Mouse (Mus musculus) embryonic facial prominence, embryonic 14.5 days (tissue): ENCODE measurements around the gene Phtf2. TPM values are rescaled to one million over a fixed set of nuclear protein-coding genes. Genes with fewer than 3 reads are reported as not detected.
"Not testable (repeated sequence)": the region's sequence is repeated elsewhere in the genome, so short reads cannot be mapped to it uniquely, and the experiment has no call there.

Experiments
- ATAC-seq: fragments of 200-750 bp; cut with Nextera tagmentation; 2 replicates; pipeline ENCODE4 v1.8.0; 2017; ENCODE audit warnings: low read depth, moderate number of reproducible peaks, moderate TSS enrichment
- DNase-seq: peaks from one replicate; pipeline ENCODE4 v3.0.0-alpha.2; 2015; ENCODE audit warnings: low spot score
- H3K27ac ChIP-seq: fragments of 300-500 bp; sonication (generic); replicated peaks from 2 replicates; pipeline ENCODE4 v1.5.1; 2014; ENCODE audit warnings: low read depth, mild to moderate bottlenecking, low read length, moderate library complexity
- H3K27me3 ChIP-seq: fragments of 300-500 bp; sonication (generic); replicated peaks from 2 replicates; pipeline ENCODE4 v1.6.1; 2014; ENCODE audit warnings: low read length; ENCODE audit not compliant: control insufficient read depth, insufficient read depth
- H3K36me3 ChIP-seq: fragments of 300-500 bp; sonication (generic); 2 replicates; pipeline ENCODE4 v1.6.1; 2014; ENCODE audit warnings: low read length, mixed read lengths; ENCODE audit not compliant: control insufficient read depth, insufficient read depth
- H3K4me1 ChIP-seq: fragments of 300-500 bp; sonication (generic); 2 replicates; pipeline ENCODE4 v1.6.1; 2014; ENCODE audit warnings: antibody characterized with exemption, low read length; ENCODE audit not compliant: control insufficient read depth, insufficient read depth
- H3K4me2 ChIP-seq: fragments of 300-500 bp; sonication (generic); 2 replicates; pipeline ENCODE4 v1.6.1; 2014; ENCODE audit warnings: low read depth, mild to moderate bottlenecking, low read length, moderate library complexity, mixed read lengths
- H3K4me3 ChIP-seq: fragments of 300-500 bp; sonication (generic); 2 replicates; pipeline ENCODE4 v1.5.1; 2014; ENCODE audit warnings: low read depth, mild to moderate bottlenecking, low read length
- H3K9ac ChIP-seq: fragments of 300-500 bp; sonication (generic); 2 replicates; pipeline ENCODE4 v1.6.1; 2014; ENCODE audit warnings: low read depth, mild to moderate bottlenecking, low read length, moderate library complexity, mixed read lengths
- H3K9me3 ChIP-seq: fragments of 300-500 bp; sonication (generic); 2 replicates; pipeline ENCODE4 v1.6.1; 2016; ENCODE audit warnings: low read length; ENCODE audit not compliant: control insufficient read depth
- WGBS: fragments of 180-500 bp; shearing (Covaris S2); extraction: QIAGEN DNeasy Blood & Tissue Kit; methylation state at CpG from one replicate; pipeline ENCODE4 v1.1.7; 2014; 5-methylcytosine and 5-hydroxymethylcytosine counted together
- polyA plus RNA-seq: library from polyadenylated mRNA; unstranded; fragments of >200 nt; fragmentation: Nextera tagmentation; extraction: Ambion mirVana; gene quantifications from 2 replicates; pipeline ENCODE4 v1.2.1, GENCODE M21; 2014

The Phtf2 gene
- polyA plus RNA-seq, 1 experiment from 2014 or later, result 23.0 TPM

DNA sequence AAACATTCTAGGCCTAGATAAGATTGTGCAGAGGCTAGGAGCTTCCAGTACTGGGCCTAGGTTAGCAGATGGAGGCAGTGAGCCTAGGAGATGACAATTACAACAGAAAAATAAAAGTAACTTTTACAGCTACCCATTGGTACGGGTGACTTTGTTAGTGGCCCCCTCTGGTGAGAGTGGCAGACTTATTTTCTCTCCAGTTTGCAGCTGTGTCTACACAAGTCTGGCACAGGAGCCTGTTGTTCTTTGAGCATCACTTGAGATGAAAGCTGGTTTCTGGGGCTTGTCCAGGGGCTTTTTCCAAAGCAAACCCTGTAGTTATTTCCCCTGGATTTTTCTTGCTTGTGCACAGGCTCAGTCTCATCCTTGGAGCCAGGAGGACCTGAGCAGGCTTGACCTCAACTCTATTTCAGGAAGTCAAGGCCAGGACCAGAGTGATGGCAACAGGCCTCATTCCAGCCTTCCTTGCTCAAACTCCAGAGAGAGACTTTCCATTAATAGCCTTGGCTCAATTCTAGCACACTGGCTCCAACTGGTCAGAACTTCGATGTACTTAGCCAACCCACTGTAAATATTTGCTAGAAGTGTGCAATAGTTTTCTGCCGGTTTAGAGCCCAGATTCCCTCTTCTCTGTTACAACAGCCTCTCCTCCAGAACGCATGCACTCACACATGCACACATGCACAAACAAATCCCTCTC is 161.6 kb downstream of the Phtf2 start:
- H3K27ac ChIP-seq, result no peak overlapping the region
- no peak overlapping the region for H3K4me2 ChIP-seq

GRCm38 (mm10) chr5:20715980-20716379 is 165.9 kb downstream of the Phtf2 start:
- not testable (repeated sequence) for H3K27ac ChIP-seq, DNase-seq, H3K9me3 ChIP-seq, H3K4me3 ChIP-seq, H3K4me2 ChIP-seq, H3K36me3 ChIP-seq, H3K9ac ChIP-seq, ATAC-seq, H3K4me1 ChIP-seq, H3K27me3 ChIP-seq
- 89% methylated on average over 6 of the region's 6 CpGs for WGBS

More for the DNA sequence above, 161.6 kb downstream of the Phtf2 start:
- WGBS, result 65% methylated on average over 4 of the region's 4 CpGs
- ATAC-seq (no peak), DNase-seq (peak; percentile 8)
- Histone ChIP-seq H3K4me3 (no peak overlapping the region), H3K9me3 (no peaks in the 10 kb centered on the region), H3K4me1 (no peaks in the 10 kb centered on the region), H3K36me3 (no peaks in the 10 kb centered on the region), H3K9ac (no peak overlapping the region), H3K27me3 (no peaks in the 10 kb centered on the region)

- not testable (repeated sequence) for DNase-seq, ATAC-seq, H3K9me3 ChIP-seq, H3K27me3 ChIP-seq, H3K27ac ChIP-seq, H3K4me1 ChIP-seq, H3K9ac ChIP-seq, H3K4me2 ChIP-seq, H3K4me3 ChIP-seq, H3K36me3 ChIP-seq
- WGBS, result 85% methylated on average over 1 of the region's 1 CpGs
These were observed 167.3 kb downstream of the Phtf2 start for GRCm38 (mm10) chr5:20714619-20715018.

DNA sequence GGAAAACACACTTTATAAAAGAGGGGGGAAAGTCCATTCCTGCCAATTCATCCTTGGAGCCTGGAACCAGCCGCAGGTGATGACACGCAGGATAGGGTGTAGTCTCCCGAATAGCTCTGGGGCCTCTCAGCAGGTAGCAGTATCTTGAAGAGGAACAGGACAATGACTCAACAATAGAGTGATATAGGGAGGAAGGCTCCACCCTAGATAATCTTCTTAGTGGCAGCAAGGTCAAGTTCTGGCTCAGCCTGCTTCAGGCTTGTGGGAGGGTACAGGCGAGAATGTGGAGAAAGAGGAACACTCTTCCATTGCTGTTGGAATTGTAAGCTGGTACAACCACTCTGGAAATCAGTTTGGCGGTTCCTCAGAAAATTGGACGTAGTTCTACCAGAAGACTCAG is 171.1 kb downstream of the Phtf2 start:
- 86% methylated on average over 6 of the region's 6 CpGs for WGBS
- H3K27me3 ChIP-seq, H3K4me1 ChIP-seq, H3K9me3 ChIP-seq, H3K36me3 ChIP-seq, H3K9ac ChIP-seq, H3K27ac ChIP-seq, DNase-seq, ATAC-seq, H3K4me2 ChIP-seq, H3K4me3 ChIP-seq: not testable (repeated sequence)

Other genes starting within 250 kb of the Phtf2 start
- 48.9 and 52.8 TPM in 2 replicates for gene Tmem60, start 67 bp upstream of the Phtf2 start, polyA plus RNA-seq
- gene Rsbn1l, start 74.3 kb upstream of the Phtf2 start, polyA plus RNA-seq, result 5.2 and 5.5 TPM in 2 replicates
- 26.1 and 30.0 TPM in 2 replicates for gene Ptpn12, start 173.8 kb upstream of the Phtf2 start, polyA plus RNA-seq